Mouse (Mus musculus) urinary bladder, adult 18-20 months (tissue): Measurements from ENCODE around the gene Tgfbrap1.
"Not testable (repeated sequence)": the region's sequence is repeated elsewhere in the genome, so short reads cannot be mapped to it uniquely, and the experiment has no call there.

Experiments used
- DNase-seq, 2 experiments: peaks; one replicate each; pipeline ENCODE4 v3.0.0; 2022; ENCODE audit warnings: low spot score in 2 of 2, mixed read lengths in 2 of 2

Tgfbrap1 gene

DNA sequence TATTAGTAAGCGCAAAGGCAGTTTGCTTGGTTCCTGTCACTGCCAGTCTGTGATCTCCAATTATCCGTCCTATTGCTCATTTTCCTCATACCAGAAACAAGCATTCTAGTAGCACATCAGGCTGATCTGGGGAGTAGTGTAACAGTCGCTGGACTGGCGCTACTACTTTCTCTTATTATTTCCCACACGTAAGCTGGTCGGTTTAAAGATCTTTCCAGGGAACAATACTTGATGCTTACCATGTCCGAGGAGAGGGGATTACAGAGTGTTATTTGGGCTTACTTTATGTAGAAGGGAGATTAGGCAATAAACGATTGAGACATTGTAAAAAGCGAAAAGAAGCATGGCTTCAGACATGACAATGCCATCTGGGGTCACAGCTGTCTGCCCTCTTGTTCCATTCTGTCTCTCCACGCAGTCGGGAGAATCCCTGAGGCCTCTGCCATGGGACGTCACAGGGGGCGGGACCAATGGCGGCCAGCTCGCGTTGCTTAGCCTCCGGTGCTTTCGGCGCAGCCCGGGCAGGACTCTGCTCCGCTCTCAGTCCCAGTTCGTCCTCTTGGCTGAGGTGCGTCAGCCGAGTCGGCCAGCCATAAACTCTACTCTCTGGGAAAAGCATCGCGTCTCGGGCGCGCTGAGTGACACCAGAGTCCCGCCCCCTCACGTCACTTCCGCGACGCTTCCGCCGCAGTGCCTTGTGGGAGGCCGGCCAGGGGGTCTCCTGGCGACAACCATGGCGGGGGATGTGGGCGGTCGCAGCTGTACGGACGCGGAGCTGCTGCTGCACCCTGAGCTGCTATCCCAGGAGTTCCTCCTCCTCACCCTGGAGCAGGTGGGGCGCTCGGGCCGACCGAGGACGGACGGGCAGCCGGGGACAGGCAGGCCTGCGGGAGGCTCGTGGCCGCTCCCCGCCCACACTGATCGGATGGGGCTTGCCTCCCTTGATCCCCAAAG is at the start of gene Tgfbrap1, which contains the start of gene AI597479:
Gene Tgfbrap1, minus strand, starts transcription at position 607 of the 954 bp plus-strand sequence.
Gene AI597479, plus strand, starts transcription at position 680 of the 954 bp plus-strand sequence.
- DNase-seq: peak; percentile 83 to 97

DNA sequence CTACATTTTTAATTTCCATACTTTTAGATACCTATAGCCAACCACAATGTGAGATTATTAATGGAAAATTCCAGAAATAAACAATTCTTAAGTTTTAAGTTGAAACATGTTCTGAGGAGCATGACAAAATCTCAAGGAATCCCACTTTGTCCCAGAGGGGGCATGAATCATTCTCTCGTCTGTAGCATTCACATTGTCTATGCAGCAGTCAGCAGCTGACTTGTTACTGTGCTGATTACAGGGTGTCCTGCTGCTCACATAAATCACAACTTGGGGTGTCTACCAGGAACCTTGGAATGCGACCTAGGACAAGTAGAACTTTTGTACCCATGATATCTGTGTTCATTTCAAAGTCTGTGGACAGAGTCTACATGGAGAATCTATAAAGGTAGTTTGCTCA is 49.0 kb upstream of the Tgfbrap1 start:
- DNase-seq: no peak

DNA sequence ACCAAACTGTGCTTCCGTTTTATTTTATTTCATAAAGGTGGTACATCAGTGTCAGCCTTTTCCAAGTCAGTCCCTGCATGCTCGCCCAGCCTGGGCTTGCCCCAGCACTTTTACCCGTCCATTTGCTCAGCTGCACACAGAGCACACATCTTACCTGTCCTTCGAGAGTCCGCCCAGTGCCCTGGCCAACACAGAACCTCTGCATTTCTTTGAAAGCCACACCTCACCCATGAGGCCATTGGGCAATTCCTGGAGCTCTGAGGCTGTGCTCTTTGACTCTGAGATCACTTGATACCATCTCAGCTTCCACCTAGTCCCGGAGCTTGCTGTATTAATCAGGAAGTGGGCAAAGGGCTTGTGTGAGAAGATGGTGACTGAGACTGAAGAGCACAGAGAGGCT is 47.0 kb upstream of the Tgfbrap1 start:
- peak in 1 of 2 experiments; percentile 13 for DNase-seq

DNA sequence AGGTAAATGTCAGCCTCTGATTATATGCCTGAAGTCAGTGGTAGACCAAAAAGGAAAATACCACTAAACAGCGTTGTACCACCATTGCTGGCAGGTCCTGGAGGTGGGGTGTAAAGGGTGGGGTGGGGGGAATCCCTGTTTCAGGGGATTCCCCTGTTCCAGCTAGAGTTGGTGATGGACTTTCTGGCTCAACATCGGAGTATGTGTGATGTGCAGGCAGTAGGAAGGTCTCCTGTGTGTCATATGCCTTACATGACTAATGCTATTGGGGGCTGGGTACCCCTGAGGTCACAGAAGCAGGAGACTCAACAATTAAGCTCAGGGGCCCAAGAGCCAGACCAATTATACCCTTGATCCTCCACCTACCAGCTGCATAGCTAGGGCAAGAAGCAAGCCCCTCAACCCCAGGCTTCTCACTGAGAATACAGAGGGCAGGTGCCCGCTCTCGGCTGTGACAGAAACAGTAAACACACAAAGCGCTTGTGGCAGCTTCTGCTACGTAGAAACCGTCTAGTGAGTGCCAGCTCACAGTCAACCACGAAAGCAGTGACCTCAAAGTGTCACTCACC is 46.0 kb upstream of the Tgfbrap1 start:
- no peak for DNase-seq

DNA sequence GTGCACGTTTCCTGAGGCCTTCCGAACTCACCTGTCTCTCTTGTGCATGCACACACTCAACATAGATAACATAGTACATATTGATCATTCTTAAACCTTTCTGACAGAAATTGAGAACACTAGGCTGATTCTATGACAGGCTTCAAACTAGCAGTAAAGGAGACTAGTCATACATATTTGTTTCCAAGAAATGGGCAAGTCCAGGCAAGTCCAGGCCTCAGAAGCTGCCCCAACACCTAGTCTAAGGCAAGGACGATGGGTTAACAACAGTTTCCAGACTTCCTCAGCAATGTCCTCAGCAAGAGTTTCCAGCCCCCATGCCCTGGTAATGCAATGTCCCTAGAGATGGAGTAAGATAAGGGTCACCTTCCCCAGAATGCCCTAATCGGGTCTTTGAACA is 45.4 kb upstream of the Tgfbrap1 start:
- no peak for DNase-seq

DNA sequence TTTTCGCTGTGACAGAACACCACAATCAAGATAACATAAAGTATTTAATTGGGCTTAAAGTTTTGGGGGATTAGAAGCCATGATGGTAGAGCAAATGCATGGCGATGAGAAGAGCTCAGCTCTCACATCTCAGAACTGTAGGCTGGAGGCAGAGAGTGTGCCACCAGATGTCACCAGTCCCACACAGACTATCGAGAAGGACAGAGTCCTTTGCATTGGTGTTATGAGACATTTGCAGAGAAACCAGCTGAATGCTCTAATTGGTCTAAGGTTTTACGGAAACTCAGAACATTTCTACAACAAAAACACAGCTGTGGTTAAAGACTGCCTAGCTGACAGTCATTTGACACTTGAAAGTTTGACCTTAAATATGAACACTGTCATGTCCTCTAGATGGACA is 44.8 kb upstream of the Tgfbrap1 start:
- DNase-seq: no peak

DNA sequence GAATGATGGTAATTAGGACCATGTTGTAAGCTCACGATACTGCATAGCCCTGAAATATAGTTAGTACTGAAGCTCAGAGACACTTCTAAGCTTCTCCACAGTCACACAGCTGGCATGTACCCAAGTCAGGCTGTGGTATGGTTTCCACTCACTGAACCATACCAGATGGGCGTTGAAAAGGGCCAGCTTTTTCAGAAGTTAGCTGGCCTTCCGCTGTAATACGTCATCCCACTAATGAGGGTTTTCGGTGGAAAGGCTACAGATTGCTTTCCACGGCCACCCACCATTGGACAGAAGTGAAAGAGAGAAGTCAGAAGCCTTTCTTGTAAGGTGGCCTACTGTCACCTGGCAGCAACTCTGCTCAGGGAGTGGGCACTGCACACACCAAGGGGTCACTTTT is 44.4 kb upstream of the Tgfbrap1 start:
- DNase-seq: no peak

DNA sequence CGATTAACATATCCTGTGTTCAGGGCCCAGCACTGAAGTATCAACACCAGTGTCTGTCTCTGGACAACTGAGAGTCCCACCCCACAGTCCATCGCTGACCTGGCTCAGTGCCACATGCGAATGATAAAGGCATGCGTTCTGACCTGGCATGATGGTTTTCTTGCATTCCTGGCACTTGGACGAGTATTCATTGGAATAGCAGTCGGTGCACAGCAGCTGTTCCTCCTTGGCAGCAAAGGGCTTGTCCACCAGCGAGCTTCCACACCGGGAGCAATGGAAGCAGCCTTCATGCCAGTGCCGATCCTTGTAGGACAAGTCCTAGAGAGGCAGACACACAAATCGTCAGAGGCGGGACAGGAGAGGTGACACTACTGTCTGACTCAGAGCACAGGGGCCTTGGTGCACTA is 43.1 kb upstream of the Tgfbrap1 start:
- no peak for DNase-seq

DNA sequence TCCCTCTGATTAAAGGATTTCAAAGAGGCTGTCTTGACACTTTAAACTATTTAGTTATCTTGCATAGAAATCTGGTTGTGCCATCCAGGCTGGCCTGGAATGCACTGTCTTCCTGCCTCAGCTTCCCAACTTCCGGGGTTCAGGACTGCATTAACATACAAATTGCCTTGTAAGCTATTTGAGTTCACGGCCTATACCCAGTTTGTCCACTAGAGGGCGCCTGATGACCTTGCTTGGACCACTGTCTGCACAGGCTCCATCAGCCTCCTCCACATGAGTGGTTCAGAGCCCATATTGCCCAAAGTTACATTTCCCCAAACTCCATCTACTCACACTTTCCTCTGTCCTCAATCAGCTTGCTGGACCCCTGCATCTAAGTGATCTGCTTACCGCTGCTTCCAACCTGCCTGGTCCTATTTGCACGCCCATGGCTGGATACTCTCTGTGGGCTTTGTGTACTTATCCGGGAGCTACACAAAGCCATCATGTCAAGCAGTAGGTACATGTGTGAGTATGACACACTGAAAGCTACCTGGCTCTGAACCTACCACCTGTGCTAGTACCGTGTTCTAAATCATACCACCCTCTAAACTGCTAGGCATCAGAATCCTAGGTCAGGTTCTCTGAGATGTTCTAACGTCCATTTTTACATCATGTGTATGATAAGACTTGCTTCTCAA is 41.3 kb upstream of the Tgfbrap1 start:
- peak; percentile 67 to 76 for DNase-seq

DNA sequence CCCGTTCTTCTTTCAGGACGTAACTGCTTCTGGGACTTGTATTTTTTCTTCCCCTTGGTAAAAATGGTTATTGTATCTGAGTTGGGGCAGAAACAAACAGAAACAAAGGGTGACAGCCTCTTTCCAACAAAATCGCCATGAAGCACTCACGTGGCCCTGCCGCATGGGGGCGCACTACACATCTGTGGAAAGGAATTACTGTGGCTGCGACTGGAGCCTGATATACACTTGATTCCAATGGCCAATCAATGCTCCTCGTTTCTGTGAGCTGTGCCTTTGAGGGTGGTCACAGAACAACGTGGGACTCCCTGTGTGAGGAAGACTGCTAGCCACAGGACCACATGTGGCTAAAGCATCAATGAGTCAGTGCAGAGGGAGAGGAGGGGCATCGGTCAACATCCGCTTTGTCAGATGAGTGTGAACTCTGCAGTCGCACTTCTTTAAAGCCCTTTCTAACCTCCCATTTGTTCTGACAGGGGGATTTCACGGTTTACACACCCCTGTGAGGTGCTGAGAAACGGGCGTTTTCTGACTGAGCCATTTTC is 39.9 kb upstream of the Tgfbrap1 start:
- DNase-seq: no peak

DNA sequence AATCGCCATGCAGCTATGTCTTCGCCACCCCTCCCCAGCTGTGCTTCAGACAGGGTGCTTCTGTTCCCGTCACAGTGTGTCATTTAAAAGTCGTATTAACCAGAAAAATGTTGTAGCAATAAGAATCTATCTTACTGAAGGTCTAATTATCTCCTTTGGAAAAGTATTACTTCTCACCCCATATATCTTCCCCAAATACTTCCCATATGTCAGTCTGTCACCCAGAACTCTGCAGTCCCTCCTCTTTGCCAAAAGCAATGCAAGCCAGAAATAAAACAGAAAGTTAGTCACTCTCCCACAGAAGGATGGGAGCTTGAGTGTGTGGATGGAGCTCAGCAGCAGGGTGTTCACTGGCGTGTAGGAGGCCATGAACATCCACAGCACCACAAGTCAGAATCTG is 38.9 kb upstream of the Tgfbrap1 start:
- no peak for DNase-seq

DNA sequence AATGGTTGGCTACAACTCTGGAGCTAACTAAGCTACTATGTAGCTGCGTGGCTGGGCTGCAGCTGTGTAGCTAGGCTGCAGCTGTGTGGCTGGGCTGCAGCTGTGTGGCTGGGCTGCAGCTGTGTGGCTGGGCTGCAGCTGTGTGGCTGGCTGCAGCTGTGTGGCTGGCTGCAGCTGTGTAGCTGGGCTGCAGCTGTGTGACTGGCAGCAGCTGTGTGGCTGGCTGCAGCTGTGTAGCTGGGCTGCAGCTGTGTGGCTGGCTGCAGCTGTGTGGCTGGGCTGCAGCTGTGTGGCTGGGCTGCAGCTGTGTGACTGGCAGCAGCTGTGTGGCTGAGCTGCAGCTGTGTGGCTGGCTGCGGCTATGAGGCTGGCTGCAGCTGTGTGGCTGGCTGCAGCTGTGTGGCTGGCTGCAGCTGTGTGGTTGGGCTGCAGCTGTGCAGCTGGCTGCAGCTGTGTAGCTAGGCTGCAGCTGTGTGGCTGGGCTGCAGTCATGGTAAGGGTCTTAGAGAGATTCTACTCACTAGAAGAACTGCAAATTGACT is 38.1 kb upstream of the Tgfbrap1 start:
- DNase-seq: not testable (repeated sequence)

DNA sequence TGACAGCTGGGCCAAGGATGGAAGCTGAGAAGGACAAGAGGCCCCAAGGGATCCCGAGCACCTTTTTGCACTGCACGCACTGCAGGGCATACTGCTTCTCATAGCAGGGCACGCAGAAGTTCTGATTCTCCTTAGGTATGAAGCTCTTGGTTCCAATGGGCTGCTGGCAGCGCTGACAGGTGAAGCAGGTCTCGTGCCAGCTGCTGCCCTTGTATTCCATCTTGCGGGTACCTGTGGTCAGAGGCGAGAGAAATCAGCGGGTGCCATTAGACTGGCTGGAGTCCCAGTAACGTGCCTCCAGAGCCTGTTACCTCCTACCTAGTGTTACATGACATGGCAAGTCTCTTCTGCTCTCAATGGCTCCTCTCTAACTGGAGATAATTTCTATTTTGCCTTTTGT is 33.2 kb upstream of the Tgfbrap1 start:
- no peak for DNase-seq

DNA sequence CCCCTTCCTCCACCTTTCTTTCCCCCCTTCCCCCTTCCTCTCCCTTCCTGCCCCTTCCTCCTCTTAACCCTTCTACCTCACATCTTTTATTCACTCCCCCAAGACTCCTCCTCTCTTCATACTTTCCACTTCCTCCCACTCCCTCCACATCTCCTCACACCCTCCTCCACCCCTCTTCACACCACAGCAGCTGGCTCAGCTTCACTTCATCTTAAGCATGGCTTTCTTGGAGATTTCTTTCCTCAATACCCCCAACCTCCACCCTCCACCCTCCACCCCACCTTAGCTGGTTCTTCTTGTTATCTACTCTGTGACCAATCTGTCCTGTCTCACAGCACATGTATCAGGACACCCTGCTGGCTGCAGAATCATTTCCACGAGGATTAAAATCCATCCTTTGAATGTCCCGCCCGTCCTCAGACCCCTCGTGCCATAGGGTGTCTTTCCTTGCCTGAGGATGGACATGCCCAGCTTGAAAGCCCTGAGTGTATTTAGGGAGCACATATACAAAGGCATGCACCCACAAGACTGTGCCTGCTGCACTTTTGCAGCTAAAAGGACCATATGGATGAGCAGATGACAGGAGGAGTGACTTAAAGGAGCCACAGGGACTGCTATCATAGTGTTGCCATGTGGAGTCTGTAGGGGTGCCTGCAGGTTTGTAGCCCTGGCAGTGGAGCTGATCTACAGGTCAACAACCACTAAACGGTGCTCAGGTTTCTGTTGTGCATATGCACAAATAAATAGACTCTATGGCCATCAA is 32.0 kb upstream of the Tgfbrap1 start:
- DNase-seq: no peak

DNA sequence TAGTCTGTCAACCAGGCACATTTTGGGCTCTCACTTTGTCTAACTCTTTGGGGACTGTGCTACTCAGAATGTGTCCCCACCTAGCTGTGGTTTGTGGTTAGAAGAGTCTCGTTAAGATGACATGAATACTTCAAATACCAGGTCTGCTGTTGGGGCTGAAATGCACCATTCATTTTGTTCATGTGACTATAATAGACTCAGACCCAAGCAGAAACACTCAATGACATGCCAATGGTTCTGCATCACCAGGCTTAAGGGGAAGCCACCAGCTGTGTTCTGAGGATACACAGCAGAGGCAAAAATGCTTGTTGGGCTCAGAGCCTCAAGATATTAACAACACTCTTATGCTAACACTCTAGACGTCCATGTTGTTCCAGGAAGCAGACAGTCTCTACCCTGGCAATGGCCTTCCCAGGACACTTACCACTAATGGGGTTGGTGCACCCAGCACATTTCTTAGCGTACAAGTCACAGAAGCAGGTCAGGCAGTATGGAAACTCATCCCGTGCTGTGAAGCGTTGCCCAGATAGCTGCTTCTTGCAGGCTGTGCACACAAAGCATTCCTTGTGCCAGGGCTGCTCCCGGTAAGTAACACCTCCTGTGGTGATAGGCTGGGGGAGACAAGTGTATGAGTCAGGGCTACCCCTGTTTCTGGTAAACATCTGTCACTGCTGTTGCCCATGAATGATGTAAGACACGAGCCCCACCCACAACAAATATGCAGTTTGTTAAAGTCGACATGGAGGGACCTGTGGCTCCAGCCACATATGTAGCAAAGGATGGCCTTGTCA is 29.6 kb upstream of the Tgfbrap1 start:
- no peak for DNase-seq

DNA sequence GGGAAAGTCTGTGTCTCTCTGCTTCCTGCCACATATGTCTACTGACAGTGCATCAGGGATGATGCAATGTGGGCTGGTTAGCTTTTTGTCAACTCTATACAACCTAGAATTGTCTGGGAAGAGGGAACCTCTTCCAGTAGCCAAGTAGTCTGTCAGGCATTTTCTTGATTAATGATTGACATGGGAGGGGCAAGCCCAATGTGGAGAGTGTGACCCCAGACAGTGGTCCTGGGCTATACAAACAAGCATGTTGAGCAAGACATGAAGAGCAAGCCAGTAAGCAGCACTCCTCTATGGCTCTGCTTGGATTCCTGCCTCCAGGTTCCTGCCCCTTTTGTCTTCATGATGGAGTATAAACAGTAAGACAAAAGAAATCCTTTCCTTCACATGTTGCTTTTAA is 28.8 kb upstream of the Tgfbrap1 start:
- DNase-seq: no peak

DNA sequence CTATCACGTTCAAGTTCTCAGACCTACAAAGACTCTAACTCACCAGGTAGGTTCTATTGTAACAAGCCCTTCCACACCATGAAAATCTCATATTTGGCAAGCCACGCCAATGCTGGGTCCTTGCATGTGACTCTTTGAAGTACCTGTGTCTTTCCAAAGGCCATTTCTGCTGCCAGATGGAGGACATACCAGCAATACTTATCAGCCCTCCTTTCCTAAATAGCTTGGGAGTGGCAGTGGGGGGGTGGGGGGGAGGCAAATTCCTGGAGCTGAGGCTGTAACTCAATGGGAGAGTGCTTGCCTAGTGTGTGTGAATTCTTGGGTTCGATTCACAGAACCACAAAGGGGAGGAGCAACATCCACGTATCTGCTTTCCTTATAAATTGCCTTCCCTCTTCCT is 26.3 kb upstream of the Tgfbrap1 start:
- no peak for DNase-seq

DNA sequence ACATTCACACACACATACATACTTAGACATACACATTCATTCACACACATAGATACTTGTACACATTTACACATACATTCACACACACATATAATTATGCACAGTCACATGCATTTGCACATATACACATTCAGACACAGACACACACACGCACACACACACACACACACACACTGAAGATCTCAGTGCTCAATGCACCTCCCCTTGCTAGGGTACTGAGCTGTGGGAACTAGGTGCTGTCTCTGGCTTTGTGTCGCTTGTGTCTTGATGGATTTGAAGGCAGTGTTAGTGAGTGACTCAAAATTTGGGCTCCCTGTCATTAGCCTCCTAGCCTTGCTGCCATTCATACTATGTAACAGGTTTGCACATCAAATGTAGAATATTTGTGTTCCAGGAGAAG is 24.2 kb upstream of the Tgfbrap1 start:
- DNase-seq: no peak

DNA sequence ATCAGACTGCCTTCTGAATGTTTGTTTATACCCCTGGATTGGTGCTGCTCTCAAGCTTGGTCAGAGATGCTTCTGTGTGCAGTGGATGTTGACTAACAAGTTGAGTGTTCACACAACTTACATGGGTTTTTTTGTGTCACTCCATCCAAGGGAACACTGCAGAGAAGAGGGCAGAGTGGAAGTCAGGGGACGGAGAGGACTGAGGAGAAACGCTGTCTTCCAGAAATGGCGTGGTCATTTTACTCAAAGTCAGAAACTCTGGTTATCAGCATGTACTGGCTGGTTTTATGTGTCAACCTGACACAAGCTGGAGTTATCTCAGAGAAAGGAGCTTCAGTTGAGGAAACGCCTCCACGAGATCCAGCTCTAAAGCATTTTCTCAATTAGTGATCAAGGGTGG is 22.5 kb upstream of the Tgfbrap1 start:
- no peak for DNase-seq

DNA sequence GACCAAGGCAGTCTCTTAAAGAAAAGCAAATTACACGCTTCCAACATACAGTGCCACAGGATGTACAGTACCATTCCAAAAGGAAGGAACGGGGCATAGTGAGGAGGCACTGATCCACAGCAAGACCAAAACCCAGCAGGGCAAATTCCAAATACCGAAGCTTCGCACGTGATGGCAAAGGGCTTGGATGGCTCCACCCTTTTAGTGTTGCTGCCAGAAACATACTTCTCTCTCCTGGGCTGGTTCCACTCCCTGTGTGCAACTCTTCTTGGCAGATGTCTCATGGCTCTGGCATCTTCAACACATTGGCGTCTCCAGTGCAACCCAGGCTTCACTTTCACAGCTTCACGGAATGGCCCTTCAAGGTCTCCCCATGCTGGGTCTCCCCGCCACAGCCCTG is 19.0 kb upstream of the Tgfbrap1 start:
- DNase-seq: no peak
